ENCODE assay signal across 25 mouse cellular contexts in the genomic region with DNA sequence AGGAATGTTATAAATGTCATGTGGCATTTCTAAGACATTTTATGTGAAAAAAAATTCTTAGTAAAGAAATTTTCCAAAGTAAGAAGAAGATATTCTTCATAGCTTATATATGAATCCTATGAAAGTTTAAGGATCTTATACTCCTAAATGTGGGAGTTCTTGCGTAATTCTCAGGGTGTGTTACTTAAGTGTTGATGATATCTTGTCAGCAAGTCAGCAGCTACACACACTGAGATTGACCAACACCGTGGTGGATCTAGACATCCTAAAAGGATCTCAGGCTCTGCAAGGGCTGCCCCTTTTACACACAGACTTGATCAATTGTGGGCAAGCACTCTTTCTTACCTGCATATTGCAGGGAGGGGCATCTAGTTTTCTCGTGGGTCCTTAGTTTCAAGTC.
"Had no signal": no experiment of that assay in that cellular context is flagged by ENCODE, and none has a peak within 500 bp of the region (broad histone marks: within the 10 kb centered on the region; RNA-seq: fewer than 3 reads in every experiment).

No protein-coding gene starts in this region.

- H3K9me3 ChIP-seq: heart, embryonic 13.5 days; heart, embryonic 15.5 days; hindbrain, embryonic 13.5 days; hindbrain, embryonic 15.5 days; kidney, embryonic 15.5 days; limb, embryonic 13.5 days; limb, embryonic 15.5 days had no signal

- H3K4me2 ChIP-seq: heart, embryonic 11.5 days; heart, embryonic 13.5 days; heart, embryonic 15.5 days; hindbrain, embryonic 13.5 days; hindbrain, embryonic 15.5 days; kidney, embryonic 15.5 days; limb, embryonic 13.5 days; limb, embryonic 15.5 days had no signal

- DNase-seq: gastrocnemius, postnatal 14 days; gastrocnemius, postnatal 36 days; heart, adult 11 months; heart, adult 2 months; heart, postnatal 14 days; heart, postnatal 36 days; kidney, adult 11 months; kidney, adult 2 months; kidney, adult 9 months; kidney, postnatal 14 days; kidney, postnatal 36 days; layer of hippocampus, adult 9-11 months; layer of hippocampus, postnatal 36 days; left cerebral cortex, postnatal 4 days had no signal

- H3K9ac ChIP-seq: heart, embryonic 13.5 days; heart, embryonic 15.5 days; hindbrain, embryonic 13.5 days; hindbrain, embryonic 15.5 days; kidney, embryonic 15.5 days; limb, embryonic 13.5 days; limb, embryonic 15.5 days had no signal

- H3K4me1 ChIP-seq: heart, embryonic 13.5 days; heart, embryonic 15.5 days; hindbrain, embryonic 15.5 days; kidney, embryonic 15.5 days; limb, embryonic 13.5 days; limb, embryonic 15.5 days had no signal

- H3K36me3 ChIP-seq: heart, embryonic 13.5 days; heart, embryonic 15.5 days; hindbrain, embryonic 13.5 days; hindbrain, embryonic 15.5 days; kidney, embryonic 15.5 days; limb, embryonic 13.5 days; limb, embryonic 15.5 days had no signal

- H3K4me3 ChIP-seq: heart, adult 2 months; heart, embryonic 13.5 days; heart, embryonic 15.5 days; hindbrain, embryonic 13.5 days; hindbrain, embryonic 15.5 days; kidney, embryonic 15.5 days; limb, embryonic 13.5 days; limb, embryonic 15.5 days had no signal

- H3K27ac ChIP-seq: heart, adult 2 months; heart, embryonic 13.5 days; heart, embryonic 15.5 days; hindbrain, embryonic 13.5 days; hindbrain, embryonic 15.5 days; hindbrain, postnatal 0 days; kidney, embryonic 15.5 days; kidney, postnatal 0 days; limb, embryonic 13.5 days; limb, embryonic 15.5 days had no signal

- H3K27me3 ChIP-seq: heart, embryonic 13.5 days; heart, embryonic 15.5 days; hindbrain, embryonic 13.5 days; hindbrain, embryonic 15.5 days; kidney, embryonic 15.5 days; limb, embryonic 13.5 days; limb, embryonic 15.5 days had no signal

- ATAC-seq: hindbrain, postnatal 0 days; intestine, embryonic 16.5 days had no signal
